In genomic region chr5:58736610-58737009, GRCm38 (mm10) we compare ENCODE assay signal across 9 mouse cellular contexts.
DNase-seq lines count a peak whose midpoint lies in the region; ATAC-seq and TF ChIP-seq lines count a peak whose summit lies in the region.
"Had no signal": no experiment of that assay in that cellular context is flagged by ENCODE, and none has a peak within 500 bp of the region (broad histone marks: within the 10 kb centered on the region; RNA-seq: fewer than 3 reads in every experiment).

No protein-coding gene starts in this region.

- no peaks in the 10 kb centered on the region for H3K36me3 ChIP-seq in heart, adult 2 months (ENCODE audit: control insufficient read depth, insufficient read depth, low read length)
- no peaks in the 10 kb centered on the region for H3K36me3 ChIP-seq in heart, embryonic 11.5 days (ENCODE audit: control insufficient read depth, insufficient read depth, low read length)
- H3K36me3 ChIP-seq in E14TG2a.4 (ENCODE audit: insufficient read depth, low read length), result no peaks in the 10 kb centered on the region
- no peaks in the 10 kb centered on the region for H3K36me3 ChIP-seq in midbrain, postnatal 0 days (ENCODE audit: insufficient read depth, low read length)
- H3K36me3 ChIP-seq: limb, embryonic 15.5 days had no signal

- H3K9ac ChIP-seq in heart, adult 2 months (ENCODE audit: low read depth, low read length), result no peak overlapping the region
- H3K9ac ChIP-seq in heart, embryonic 11.5 days (ENCODE audit: low read depth, low read length), result no peak overlapping the region
- H3K9ac ChIP-seq in midbrain, postnatal 0 days (replicated peaks; ENCODE audit: low read length, poor library complexity, severe bottlenecking), result no peak overlapping the region
- H3K9ac ChIP-seq: limb, embryonic 15.5 days had no signal

- TF ChIP-seq POLR2A in heart, adult 2 months (IDR thresholded peaks at IDR 0.05; ENCODE audit: insufficient read depth, low read depth, low read length), result no peak
- no peak for TF ChIP-seq POLR2A in brain, embryonic 14.5 days (IDR thresholded peaks at IDR 0.05; ENCODE audit: borderline replicate concordance, extremely low read depth, insufficient read depth, insufficient read length, poor library complexity, severe bottlenecking)

- no peaks in the 10 kb centered on the region for H3K9me3 ChIP-seq in heart, embryonic 11.5 days (replicated peaks; ENCODE audit: control insufficient read depth, low read length)
- no peaks in the 10 kb centered on the region for H3K9me3 ChIP-seq in E14TG2a.4 (ENCODE audit: low read length)
- H3K9me3 ChIP-seq in midbrain, postnatal 0 days (ENCODE audit: low read length), result no peaks in the 10 kb centered on the region
- H3K9me3 ChIP-seq: limb, embryonic 15.5 days had no signal

- intact Hi-C loops in heart, adult 2 months (cut with DNase I), result loop anchor here (5.0 kb wide), 1 partner anchor 1019 kb away; the partner anchor contains the start of gene Pcdh7

- TF ChIP-seq CTCF in heart, adult 2 months (IDR thresholded peaks at IDR 0.05), result peak; percentile 78
- peak; percentile 68 for TF ChIP-seq CTCF in E14TG2a.4 (conservative IDR thresholded peaks at IDR 0.05; ENCODE audit: low read length)
- TF ChIP-seq CTCF in brain, embryonic 14.5 days (IDR thresholded peaks at IDR 0.05; ENCODE audit: borderline replicate concordance, extremely low read depth, insufficient read depth, insufficient read length), result peak; percentile 63; the same call in 1 of the 2 replicates
- TF ChIP-seq CTCF in midbrain, postnatal 0 days (IDR thresholded peaks at IDR 0.05), result peak; percentile 69

- peak; percentile 15 to 26 for DNase-seq in heart, adult 2 months
- DNase-seq in brain, embryonic 14.5 days (ENCODE audit: low read depth), result peak; percentile 49
- DNase-seq in frontal cortex, postnatal 25 days (ENCODE audit: low spot score in 2 of 2), result peak; percentile 48 to 68
- DNase-seq in layer of hippocampus, adult 9-10 months (ENCODE audit: low spot score), result peak; percentile 76
- DNase-seq in midbrain, postnatal 0 days (ENCODE audit: low spot score), result peak; percentile 27
- DNase-seq in urinary bladder, postnatal 36 days (ENCODE audit: low spot score in 2 of 2), result peak; percentile 63 to 64

- H3K4me2 ChIP-seq in heart, embryonic 11.5 days, result no peak overlapping the region
- H3K4me2 ChIP-seq in midbrain, postnatal 0 days (ENCODE audit: low read depth, low read length, poor library complexity, severe bottlenecking), result no peak overlapping the region
- H3K4me2 ChIP-seq: limb, embryonic 15.5 days had no signal

- no peak overlapping the region for H3K4me3 ChIP-seq in heart, adult 2 months
- H3K4me3 ChIP-seq in heart, embryonic 11.5 days (ENCODE audit: low read depth, low read length), result no peak overlapping the region
- H3K4me3 ChIP-seq in E14TG2a.4 (replicated peaks; ENCODE audit: low read length), result no peak overlapping the region
- no peak overlapping the region for H3K4me3 ChIP-seq in midbrain, postnatal 0 days (ENCODE audit: low read depth, low read length)
- H3K4me3 ChIP-seq: limb, embryonic 15.5 days had no signal

- H3K27ac ChIP-seq in heart, adult 2 months, result no peak overlapping the region
- no peak overlapping the region for H3K27ac ChIP-seq in heart, embryonic 11.5 days (ENCODE audit: low read depth, low read length)
- no peak overlapping the region for H3K27ac ChIP-seq in midbrain, postnatal 0 days (ENCODE audit: low read depth, low read length)
- H3K27ac ChIP-seq: limb, embryonic 15.5 days had no signal

- no peaks in the 10 kb centered on the region for H3K79me2 ChIP-seq in heart, adult 2 months (replicated peaks; ENCODE audit: control insufficient read depth, insufficient read depth, low read length)

- no peak for ATAC-seq in heart, embryonic 11.5 days (replicated peaks; ENCODE audit: insufficient number of reproducible peaks, low FRiP score, low TSS enrichment)
- ATAC-seq in midbrain, postnatal 0 days (ENCODE audit: low FRiP score), result no peak

- no peak for TF ChIP-seq EP300 in heart, adult 2 months (IDR thresholded peaks at IDR 0.05; ENCODE audit: insufficient read depth, low read depth, low read length)

- H3K27me3 ChIP-seq in heart, adult 2 months (ENCODE audit: control insufficient read depth, insufficient read depth, low read length), result no peaks in the 10 kb centered on the region
- H3K27me3 ChIP-seq in heart, embryonic 11.5 days (ENCODE audit: control insufficient read depth, insufficient read depth, low read length), result no peaks in the 10 kb centered on the region
- no peaks in the 10 kb centered on the region for H3K27me3 ChIP-seq in E14TG2a.4 (ENCODE audit: insufficient read depth, low read length)
- H3K27me3 ChIP-seq in midbrain, postnatal 0 days (ENCODE audit: insufficient read depth, low read length), result no peaks in the 10 kb centered on the region
- H3K27me3 ChIP-seq: limb, embryonic 15.5 days had no signal

- no peaks in the 10 kb centered on the region for H3K4me1 ChIP-seq in heart, adult 2 months (ENCODE audit: control insufficient read depth, insufficient read depth, low read length)
- H3K4me1 ChIP-seq in heart, embryonic 11.5 days (ENCODE audit: control insufficient read depth, insufficient read depth, low read length), result no peaks in the 10 kb centered on the region
- no peaks in the 10 kb centered on the region for H3K4me1 ChIP-seq in E14TG2a.4 (replicated peaks; ENCODE audit: low read depth, low read length)
- no peaks in the 10 kb centered on the region for H3K4me1 ChIP-seq in midbrain, postnatal 0 days (ENCODE audit: insufficient read depth, low read length)
- H3K4me1 ChIP-seq: limb, embryonic 15.5 days had no signal

- 42% methylated on average over 9 of the region's 9 CpGs for whole genome bisulfite sequencing in heart, adult 2 months
- WGBS in heart, embryonic 11.5 days (ENCODE audit: insufficient replicate concordance), result 52% methylated on average over 9 of the region's 9 CpGs
- 58% methylated on average over 9 of the region's 9 CpGs for WGBS in midbrain, postnatal 0 days

Comparison
In these comparisons a context has a peak if more than half of its experiments do, and no peak if none do; other contexts are left out.
1. DNase-seq: peak in every context shown above with its lines; median percentile 76 in layer of hippocampus, adult 9-10 months; 64 in urinary bladder, postnatal 36 days; 58 in frontal cortex, postnatal 25 days; 49 in brain, embryonic 14.5 days; 27 in midbrain, postnatal 0 days; 20 in heart, adult 2 months.